Mouse (Mus musculus) kidney, adult 2 months (tissue): ENCODE measurements around the gene Gpr33.

ENCODE experiments used
- CTCF ChIP-seq: fragments of 200-500 bp; conservative IDR thresholded peaks from 2 replicates; pipeline ENCODE4 v1.5.1; 2011; ENCODE audit warnings: low read depth, mild to moderate bottlenecking, control low read depth, low read length, moderate library complexity, mixed read lengths; ENCODE audit not compliant: insufficient read depth, insufficient read length
- POLR2A ChIP-seq: fragments of 200-500 bp; IDR thresholded peaks from one replicate; pipeline ENCODE4 v1.6.1; 2011; ENCODE audit warnings: low read depth, low read length, control low read depth

DNA sequence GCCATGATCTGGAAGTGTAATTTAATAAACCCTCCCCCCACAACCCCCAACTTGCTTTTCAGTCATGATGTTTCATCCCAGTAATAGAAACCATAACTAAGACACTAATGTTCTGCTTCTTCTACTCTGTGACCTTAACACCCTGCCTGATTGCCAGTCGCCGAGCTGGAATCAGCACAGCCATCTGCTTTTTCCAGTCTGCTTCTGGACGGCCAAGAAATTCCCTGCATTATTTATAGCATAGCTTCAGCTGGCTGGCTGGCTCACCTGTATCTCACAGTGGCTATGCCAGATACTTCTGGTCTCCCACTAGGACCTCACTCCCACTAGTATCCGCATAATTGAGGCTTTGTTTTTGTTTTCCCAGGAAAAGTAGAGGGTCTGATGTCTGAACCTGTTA lies 42.0 kb downstream of the Gpr33 start:
- TF ChIP-seq CTCF (no peak), POLR2A (no peak)
